Mouse (Mus musculus) macrophage (primary cell): ENCODE data around the gene Unc80. TPM values are rescaled to one million over a fixed set of nuclear protein-coding genes. Genes with fewer than 3 reads are reported as not detected.

Experiments
- H3K27ac ChIP-seq: fragments of 350-480 bp; formaldehyde crosslinking; 2 replicates; pipeline ENCODE4 v1.9.0; 2021
- H3K36me3 ChIP-seq: fragments of 350-480 bp; formaldehyde crosslinking; 2 replicates; pipeline ENCODE4 v1.9.0; 2021; ENCODE audit errors: inconsistent target
- H3K4me3 ChIP-seq: fragments of 350-480 bp; formaldehyde crosslinking; 2 replicates; pipeline ENCODE4 v1.9.0; 2021; ENCODE audit errors: inconsistent target
- H3K79me2 ChIP-seq: fragments of 350-480 bp; formaldehyde crosslinking; 2 replicates; pipeline ENCODE4 v1.9.0; 2021; ENCODE audit errors: inconsistent target
- WGBS: methylation state at CpG from one replicate; pipeline ENCODE4 v1.1.7; 2026; ENCODE audit warnings: inconsistent platforms; ENCODE audit not compliant: missing documents; 5-methylcytosine and 5-hydroxymethylcytosine counted together
- polyA plus RNA-seq: library from polyadenylated mRNA; stranded (reverse); fragments of 250-400 nt; gene quantifications from 3 replicates; pipeline ENCODE4 v1.2.4, GENCODE M21; 2018; ENCODE audit warnings: inconsistent platforms

Unc80 gene
- polyA plus RNA-seq, 1 experiment from 2014 or later, result not detected

DNA sequence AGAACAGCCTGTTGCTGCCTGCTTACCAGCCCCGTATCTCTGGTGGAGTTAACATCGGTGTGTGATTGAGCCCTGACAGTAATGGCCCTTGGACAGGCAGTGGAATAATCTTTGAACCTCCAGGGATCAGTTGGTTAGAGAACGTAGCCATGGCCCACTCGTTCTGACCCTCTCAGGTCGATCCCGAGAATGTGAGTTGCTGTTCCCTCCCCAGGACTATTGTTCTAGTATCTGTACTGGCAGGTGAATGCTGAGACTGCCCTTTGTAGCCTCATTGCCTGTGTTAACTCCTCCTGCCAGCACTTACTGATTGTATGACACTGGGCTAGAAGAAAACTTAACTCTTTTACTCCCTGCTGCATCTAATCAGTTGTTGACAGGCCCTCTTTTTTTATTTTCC, 236.4 kb downstream of the Unc80 start:
- H3K4me3 ChIP-seq, result no peak overlapping the region
- peaks cover 13% of the 10 kb centered on the region; the same call in 1 of the 2 replicates for H3K36me3 ChIP-seq
- H3K79me2 ChIP-seq, result peaks cover 84% of the 10 kb centered on the region
- WGBS, result 93% methylated on average over 6 of the region's 6 CpGs
- H3K27ac ChIP-seq, result no peak overlapping the region

DNA sequence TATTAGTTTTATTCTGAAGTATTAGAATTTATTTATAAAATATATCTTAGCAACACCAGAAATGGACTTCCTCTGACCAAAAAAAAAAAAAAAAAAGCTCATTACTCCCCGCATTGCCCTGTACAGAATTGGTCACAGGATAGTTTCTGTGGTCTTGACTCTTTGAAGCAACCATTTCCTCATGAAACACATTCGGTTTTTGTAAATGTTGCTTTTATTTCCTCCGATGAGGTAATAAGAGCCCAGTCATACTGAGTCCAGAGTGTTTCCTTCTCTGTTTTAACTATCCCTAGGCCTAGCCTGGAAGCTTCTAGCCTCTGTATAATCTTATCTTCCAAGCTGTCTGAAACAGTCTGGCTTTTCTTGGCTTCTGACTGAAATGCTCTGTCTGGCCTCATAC, 244.7 kb downstream of the Unc80 start:
- 8% methylated on average over 3 of the region's 3 CpGs for WGBS
- 0 out of 2 replicates have a peak overlapping the region, but pooled peaks have one; percentile 8 for H3K27ac ChIP-seq
- H3K79me2 ChIP-seq, result peaks cover 49% of the 10 kb centered on the region
- peaks cover 55% of the 10 kb centered on the region for H3K36me3 ChIP-seq
- no peak overlapping the region for H3K4me3 ChIP-seq

DNA sequence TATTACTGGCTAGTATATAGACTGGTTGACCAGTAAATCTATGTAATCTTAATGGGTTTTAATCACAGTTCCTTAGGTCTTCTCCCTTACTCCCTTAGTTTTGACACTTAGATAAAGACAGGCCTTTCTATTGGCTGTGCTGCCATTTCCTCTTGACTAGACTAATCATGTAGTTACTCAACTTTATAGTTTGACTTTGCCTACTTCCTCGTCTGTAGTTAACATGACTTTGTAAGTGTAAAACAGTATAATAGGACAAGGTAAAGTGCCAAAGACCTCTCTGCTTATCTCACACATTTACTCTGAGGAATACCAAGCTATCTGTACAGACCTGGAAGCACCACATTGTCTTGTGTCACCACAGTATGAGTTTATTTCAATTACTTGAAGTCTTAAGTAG, 262.4 kb downstream of the Unc80 start:
- H3K36me3 ChIP-seq, result peaks cover 27% of the 10 kb centered on the region
- H3K79me2 ChIP-seq, result no peaks in the 10 kb centered on the region
- no peak overlapping the region for H3K4me3 ChIP-seq
- WGBS, result 42% methylated on average over 1 of the region's 1 CpGs
- H3K27ac ChIP-seq, result no peak overlapping the region

Other genes starting within 250 kb of the Unc80 start
- gene Rpe, start 232.5 kb downstream of the Unc80 start, polyA plus RNA-seq, result 27.1 to 39.0 TPM (median 31.5 TPM) in 3 replicates